Mouse (Mus musculus): Measurements from ENCODE around the gene Usp35. TPM values are rescaled to one million over a fixed set of nuclear protein-coding genes. Genes with fewer than 3 reads are reported as not detected.

The Usp35 gene
- polyA plus RNA-seq (2012; rRNA removed): 12.5 and 13.0 TPM in 2 replicates

DNA sequence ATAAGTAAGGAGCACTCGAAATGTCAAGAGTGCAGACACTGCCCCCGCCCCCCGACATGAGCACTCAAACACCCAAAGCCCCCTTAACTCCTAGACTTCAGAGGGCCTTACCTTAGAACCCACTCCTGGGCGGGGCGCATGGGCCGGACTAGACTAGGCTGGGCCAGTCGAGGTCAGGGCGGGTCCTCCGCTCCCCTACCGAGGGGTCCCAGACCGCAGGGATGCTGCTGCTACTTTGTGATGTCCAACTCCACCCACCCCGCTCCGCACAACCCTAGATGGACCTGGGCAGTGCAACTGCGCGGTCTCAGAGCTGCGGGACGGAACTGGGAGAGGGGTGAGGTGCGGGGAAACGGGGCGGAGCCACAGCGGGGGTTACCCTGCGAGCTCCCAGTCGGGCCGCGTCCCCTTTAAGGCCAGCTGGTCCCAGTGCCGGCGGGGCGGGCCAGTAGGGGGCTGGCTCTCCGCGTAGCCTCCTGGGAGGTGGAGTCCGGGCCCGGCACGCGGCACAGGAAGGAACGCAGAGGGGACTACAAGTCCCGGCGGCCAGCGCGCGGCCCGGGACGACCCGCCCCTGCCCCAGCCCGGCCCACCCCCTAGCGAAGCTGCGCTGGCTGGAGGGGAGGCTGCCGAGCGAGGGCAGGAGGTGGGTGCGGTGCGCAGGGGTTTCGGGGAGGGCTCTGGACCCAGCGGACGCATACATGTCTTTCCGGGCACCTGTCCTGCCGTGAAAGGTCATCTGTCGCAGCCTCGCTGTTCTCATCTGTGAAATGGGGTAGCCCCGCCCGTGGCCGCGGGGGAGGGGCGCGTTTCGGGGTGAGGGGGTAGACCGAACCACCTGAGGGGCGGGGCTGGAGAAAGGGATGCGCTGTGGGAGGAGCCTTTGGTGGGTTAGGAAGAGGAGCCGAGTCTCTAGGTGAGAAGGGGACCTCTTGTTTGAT lies at the start of gene Usp35, which contains the start of gene Kctd21:
Gene Usp35 (minus strand): TSS at position 295 of the 941 bp plus-strand sequence.
Gene Kctd21 (plus strand): TSS at position 602 of the 941 bp plus-strand sequence.
- DNase-seq (ENCODE audit: low read depth): peak; percentile 99
- TF ChIP-seq POLR2A (IDR thresholded peaks at IDR 0.05; ENCODE audit: borderline replicate concordance, extremely low read depth, insufficient read depth, insufficient read length, poor library complexity, severe bottlenecking) (no peak), CTCF (IDR thresholded peaks at IDR 0.05; ENCODE audit: borderline replicate concordance, extremely low read depth, insufficient read depth, insufficient read length) (no peak)

DNA sequence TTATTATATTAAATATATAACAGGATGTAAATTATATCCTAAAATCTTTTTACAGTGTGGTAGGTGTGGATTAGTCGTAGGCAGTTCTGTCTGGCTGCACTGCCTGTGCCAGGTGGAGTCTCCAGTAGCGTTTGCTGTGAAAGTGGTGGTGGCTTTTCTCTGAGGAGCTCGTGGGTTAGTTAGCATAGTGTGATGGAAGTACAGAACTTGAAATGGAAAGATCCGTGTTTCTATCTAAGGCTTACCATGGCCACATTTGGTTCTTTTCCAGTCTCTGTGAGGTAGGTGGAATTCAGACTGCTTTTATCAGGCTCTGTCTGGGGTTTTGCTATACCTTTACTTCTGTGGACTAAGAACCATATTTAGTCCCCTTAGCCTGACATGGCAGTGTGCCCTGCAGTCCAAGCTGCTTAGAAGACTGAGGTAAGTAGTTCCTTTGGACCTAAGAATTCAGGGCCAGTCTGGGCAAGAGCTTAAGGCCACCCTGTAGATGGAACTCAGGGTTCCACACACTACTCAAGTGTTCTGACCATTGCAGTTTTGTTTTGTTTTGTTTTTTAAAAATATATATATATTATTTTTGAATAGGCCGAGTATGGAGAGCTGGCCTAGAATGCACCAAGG lies 48.8 kb upstream of the Usp35 start:
- DNase-seq (ENCODE audit: low read depth): no peak
- no peak for TF ChIP-seq CTCF (IDR thresholded peaks at IDR 0.05; ENCODE audit: borderline replicate concordance, extremely low read depth, insufficient read depth, insufficient read length)
- no peak for TF ChIP-seq POLR2A (IDR thresholded peaks at IDR 0.05; ENCODE audit: borderline replicate concordance, extremely low read depth, insufficient read depth, insufficient read length, poor library complexity, severe bottlenecking)

- DNase-seq (ENCODE audit: low read depth): no peak
- TF ChIP-seq CTCF (IDR thresholded peaks at IDR 0.05; ENCODE audit: borderline replicate concordance, extremely low read depth, insufficient read depth, insufficient read length): no peak
- no peak for TF ChIP-seq POLR2A (IDR thresholded peaks at IDR 0.05; ENCODE audit: borderline replicate concordance, extremely low read depth, insufficient read depth, insufficient read length, poor library complexity, severe bottlenecking)
These were observed 47.5 kb upstream of the Usp35 start for GRCm38 (mm10) chr7:97379304-97379703.

GRCm38 (mm10) chr7:97375906-97376305 lies 44.1 kb upstream of the Usp35 start:
- TF ChIP-seq POLR2A (IDR thresholded peaks at IDR 0.05; ENCODE audit: borderline replicate concordance, extremely low read depth, insufficient read depth, insufficient read length, poor library complexity, severe bottlenecking) (no peak), CTCF (IDR thresholded peaks at IDR 0.05; ENCODE audit: borderline replicate concordance, extremely low read depth, insufficient read depth, insufficient read length) (no peak)

GRCm38 (mm10) chr7:97375101-97375500 lies 43.3 kb upstream of the Usp35 start:
- no peak for TF ChIP-seq CTCF (IDR thresholded peaks at IDR 0.05; ENCODE audit: borderline replicate concordance, extremely low read depth, insufficient read depth, insufficient read length)
- TF ChIP-seq POLR2A (IDR thresholded peaks at IDR 0.05; ENCODE audit: borderline replicate concordance, extremely low read depth, insufficient read depth, insufficient read length, poor library complexity, severe bottlenecking): no peak
- DNase-seq (ENCODE audit: low read depth): no peak

More at GRCm38 (mm10) chr7:97375906-97376305, 44.1 kb upstream of the Usp35 start:
- no peak for DNase-seq (ENCODE audit: low read depth)

DNA sequence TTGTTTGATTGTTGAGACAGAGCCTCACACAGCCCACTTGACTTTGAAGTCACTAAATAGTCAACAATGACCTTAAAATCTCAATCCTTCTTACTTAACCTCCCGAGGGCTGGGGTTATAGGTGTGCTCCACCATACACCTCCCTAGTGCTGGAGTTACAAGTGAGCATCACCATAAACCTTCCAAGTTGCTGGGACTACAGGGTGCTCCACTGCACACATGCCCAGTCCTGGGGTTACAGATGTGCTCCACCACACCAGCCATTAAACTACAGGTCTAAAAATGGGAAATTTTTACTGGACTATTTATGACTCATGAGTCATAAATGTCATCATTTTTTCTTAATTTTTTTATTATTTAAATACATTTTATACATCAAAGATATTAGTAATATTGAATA lies 34.1 kb upstream of the Usp35 start:
- TF ChIP-seq POLR2A (IDR thresholded peaks at IDR 0.05; ENCODE audit: borderline replicate concordance, extremely low read depth, insufficient read depth, insufficient read length, poor library complexity, severe bottlenecking) (no peak), CTCF (IDR thresholded peaks at IDR 0.05; ENCODE audit: borderline replicate concordance, extremely low read depth, insufficient read depth, insufficient read length) (no peak)
- DNase-seq (ENCODE audit: low read depth): no peak

- TF ChIP-seq CTCF (IDR thresholded peaks at IDR 0.05; ENCODE audit: borderline replicate concordance, extremely low read depth, insufficient read depth, insufficient read length): peak; percentile 57
- no peak for TF ChIP-seq POLR2A (IDR thresholded peaks at IDR 0.05; ENCODE audit: borderline replicate concordance, extremely low read depth, insufficient read depth, insufficient read length, poor library complexity, severe bottlenecking)
- DNase-seq (ENCODE audit: low read depth): peak; percentile 42
These were observed 29.6 kb upstream of the Usp35 start for GRCm38 (mm10) chr7:97361467-97361866.

- TF ChIP-seq POLR2A (IDR thresholded peaks at IDR 0.05; ENCODE audit: borderline replicate concordance, extremely low read depth, insufficient read depth, insufficient read length, poor library complexity, severe bottlenecking) (no peak), CTCF (IDR thresholded peaks at IDR 0.05; ENCODE audit: borderline replicate concordance, extremely low read depth, insufficient read depth, insufficient read length) (no peak)
- DNase-seq (ENCODE audit: low read depth): no peak
These were observed 29.1 kb upstream of the Usp35 start for GRCm38 (mm10) chr7:97360955-97361354.

GRCm38 (mm10) chr7:97360166-97360565 lies 28.3 kb upstream of the Usp35 start:
- TF ChIP-seq POLR2A (IDR thresholded peaks at IDR 0.05; ENCODE audit: borderline replicate concordance, extremely low read depth, insufficient read depth, insufficient read length, poor library complexity, severe bottlenecking) (no peak), CTCF (IDR thresholded peaks at IDR 0.05; ENCODE audit: borderline replicate concordance, extremely low read depth, insufficient read depth, insufficient read length) (no peak)
- DNase-seq (ENCODE audit: low read depth): no peak

DNA sequence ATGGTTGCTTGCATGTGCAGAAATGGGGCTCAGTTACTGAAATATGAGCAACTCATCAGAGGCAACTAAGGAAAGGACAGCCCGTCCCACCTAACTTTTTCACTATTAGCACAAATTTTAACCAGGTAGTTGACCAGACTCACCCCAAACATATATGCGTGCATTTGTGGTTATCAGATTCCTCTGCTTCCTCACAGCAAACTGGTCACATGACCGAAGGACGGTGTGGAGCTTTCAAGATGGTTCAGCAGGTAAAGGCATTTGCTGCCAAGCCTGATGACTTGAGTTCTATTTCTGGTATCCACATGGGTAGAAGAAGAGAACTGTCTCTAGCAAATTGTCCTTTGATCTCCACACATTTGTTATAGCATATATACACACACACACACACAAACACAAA lies 26.5 kb upstream of the Usp35 start:
- no peak for DNase-seq (ENCODE audit: low read depth)

DNA sequence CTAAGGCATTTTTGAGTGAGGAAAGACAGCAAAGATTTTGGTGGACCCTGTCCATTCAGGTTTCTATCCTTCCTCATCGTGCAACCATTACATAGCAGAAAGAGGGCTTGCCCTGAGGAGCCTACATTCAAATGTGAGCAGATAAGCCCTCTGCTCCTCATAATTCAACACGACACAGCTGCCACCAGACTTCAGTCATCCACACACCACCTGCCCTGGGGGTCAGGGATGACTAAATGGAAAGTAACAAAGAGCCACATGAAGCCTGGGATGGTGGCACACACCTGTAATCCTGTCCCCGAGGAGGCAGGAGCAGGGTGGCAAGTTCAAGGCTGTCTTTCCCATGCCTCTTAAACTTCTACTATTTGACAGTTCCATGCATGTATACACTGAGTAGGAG lies 26.0 kb upstream of the Usp35 start:
- no peak for TF ChIP-seq CTCF (IDR thresholded peaks at IDR 0.05; ENCODE audit: borderline replicate concordance, extremely low read depth, insufficient read depth, insufficient read length)
- no peak for TF ChIP-seq POLR2A (IDR thresholded peaks at IDR 0.05; ENCODE audit: borderline replicate concordance, extremely low read depth, insufficient read depth, insufficient read length, poor library complexity, severe bottlenecking)
- no peak for DNase-seq (ENCODE audit: low read depth)

More for the DNA sequence above, 26.5 kb upstream of the Usp35 start:
- TF ChIP-seq POLR2A (IDR thresholded peaks at IDR 0.05; ENCODE audit: borderline replicate concordance, extremely low read depth, insufficient read depth, insufficient read length, poor library complexity, severe bottlenecking): no peak
- TF ChIP-seq CTCF (IDR thresholded peaks at IDR 0.05; ENCODE audit: borderline replicate concordance, extremely low read depth, insufficient read depth, insufficient read length): no peak
